Mouse (Mus musculus) midbrain, embryonic 15.5 days (tissue): ENCODE measurements around the gene Dusp13. TPM values are rescaled to one million over a fixed set of nuclear protein-coding genes. Genes with fewer than 3 reads are reported as not detected.

ENCODE experiments used
- ATAC-seq: fragments of 200-750 bp; cut with Nextera tagmentation; replicated peaks from 2 replicates; pipeline ENCODE4 v1.8.0; 2017; ENCODE audit warnings: moderate TSS enrichment
- H3K27ac ChIP-seq: fragments of 300-500 bp; sonication (generic); 2 replicates; pipeline ENCODE4 v1.5.1; 2015; ENCODE audit warnings: mild to moderate bottlenecking, inconsistent platforms
- H3K27me3 ChIP-seq: fragments of 300-500 bp; sonication (generic); replicated peaks from 2 replicates; pipeline ENCODE4 v1.6.1; 2015; ENCODE audit warnings: inconsistent platforms
- H3K36me3 ChIP-seq: fragments of 300-500 bp; sonication (generic); replicated peaks from 2 replicates; pipeline ENCODE4 v1.6.1; 2015; ENCODE audit warnings: inconsistent platforms
- H3K4me1 ChIP-seq: fragments of 300-500 bp; sonication (generic); 2 replicates; pipeline ENCODE4 v1.6.1; 2015; ENCODE audit warnings: inconsistent platforms
- H3K4me2 ChIP-seq: fragments of 300-500 bp; sonication (generic); 2 replicates; pipeline ENCODE4 v1.6.1; 2015; ENCODE audit warnings: inconsistent platforms, mild to moderate bottlenecking, moderate library complexity
- H3K4me3 ChIP-seq: fragments of 300-500 bp; sonication (generic); 2 replicates; pipeline ENCODE4 v1.5.1; 2015; ENCODE audit warnings: mild to moderate bottlenecking, inconsistent platforms
- H3K9ac ChIP-seq: fragments of 300-500 bp; sonication (generic); 2 replicates; pipeline ENCODE4 v1.6.1; 2015; ENCODE audit warnings: mild to moderate bottlenecking, inconsistent platforms
- H3K9me3 ChIP-seq: fragments of 300-500 bp; sonication (generic); 2 replicates; pipeline ENCODE4 v1.6.1; 2016; ENCODE audit warnings: inconsistent platforms
- WGBS: fragments of 180-500 bp; shearing (Covaris S2); methylation state at CpG from one replicate; pipeline ENCODE4 v1.1.7; 2015; ENCODE audit warnings: mixed read lengths; 5-methylcytosine and 5-hydroxymethylcytosine counted together
- polyA plus RNA-seq: library from polyadenylated mRNA; unstranded; fragments of >200 nt; fragmentation: Nextera tagmentation; extraction: Ambion mirVana; gene quantifications from 2 replicates; pipeline ENCODE4 v1.2.1, GENCODE M21; 2015

Gene Dusp13
- polyA plus RNA-seq, 1 experiment from 2014 or later, result not detected

DNA sequence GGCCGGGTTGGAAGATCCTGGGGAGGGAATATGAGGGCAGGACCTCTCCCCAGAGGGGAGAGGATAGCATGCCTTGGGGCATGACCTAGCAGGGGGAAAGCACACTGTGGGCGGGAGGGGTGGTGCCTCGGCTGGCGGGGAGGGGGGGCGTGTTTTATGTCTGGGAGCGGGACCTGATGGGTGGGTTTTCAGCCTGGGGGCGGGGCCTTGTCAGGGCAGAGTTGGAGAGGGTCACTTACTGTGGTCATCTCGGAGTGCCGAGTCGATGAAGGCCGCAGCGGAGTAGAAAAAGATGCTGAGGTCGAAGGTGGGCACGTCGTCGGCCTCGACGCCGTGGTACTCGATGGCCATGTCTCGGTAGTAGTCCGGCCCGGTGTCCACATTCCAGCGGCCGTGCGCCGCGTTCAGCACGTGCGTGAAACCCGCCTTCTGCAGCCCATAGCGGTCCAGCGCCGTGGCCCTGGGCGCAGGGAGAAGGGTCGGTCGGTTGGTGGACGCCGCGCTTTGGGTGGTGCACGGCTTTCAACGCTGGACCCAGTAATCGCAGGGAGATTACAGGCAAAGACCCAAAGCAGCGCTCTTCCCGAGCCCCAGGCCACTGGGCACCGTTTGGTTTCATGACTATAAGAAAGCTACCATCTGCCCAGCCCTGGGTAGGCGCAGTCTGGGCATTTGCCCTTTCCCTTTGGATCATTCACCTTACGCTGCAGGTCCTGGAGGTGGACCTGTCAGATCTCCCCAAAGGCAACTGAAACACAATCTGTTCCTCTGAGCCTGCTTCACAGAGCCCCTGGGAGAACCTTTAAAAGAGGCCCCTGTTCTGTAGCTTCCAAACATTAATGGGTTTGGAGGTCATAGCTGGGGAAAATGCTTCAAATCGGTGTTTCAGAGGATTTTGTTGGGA is 64.4 kb downstream of the Dusp13 start:
- WGBS, result 10% methylated on average over 49 of the region's 49 CpGs
- ATAC-seq, result no peak; the same call in 1 of the 2 replicates
- Histone ChIP-seq H3K36me3 (no peaks in the 10 kb centered on the region), H3K4me1 (peaks cover 15% of the 10 kb centered on the region; the same call in 1 of the 2 replicates), H3K27me3 (peaks cover 14% of the 10 kb centered on the region), H3K4me2 (peak overlapping the region; percentile 54), H3K27ac (no peak overlapping the region), H3K9me3 (no peaks in the 10 kb centered on the region), H3K9ac (peak overlapping the region; percentile 12; the same call in 1 of the 2 replicates), H3K4me3 (peak overlapping the region; percentile 29)

- H3K9me3 ChIP-seq, result no peaks in the 10 kb centered on the region
- H3K27me3 ChIP-seq, result peaks cover 14% of the 10 kb centered on the region
- H3K4me2 ChIP-seq, result no peak overlapping the region
- ATAC-seq, result no peak
- H3K4me1 ChIP-seq, result peaks cover 15% of the 10 kb centered on the region; the same call in 1 of the 2 replicates
- H3K27ac ChIP-seq, result no peak overlapping the region
- no peak overlapping the region for H3K9ac ChIP-seq
- 91% methylated on average over 10 of the region's 10 CpGs for WGBS
- H3K4me3 ChIP-seq, result no peak overlapping the region
- no peaks in the 10 kb centered on the region for H3K36me3 ChIP-seq
Observed at GRCm38 (mm10) chr14:21685411-21686146, 65.4 kb downstream of the Dusp13 start.

GRCm38 (mm10) chr14:21683834-21684233 is 67.1 kb downstream of the Dusp13 start:
- Histone ChIP-seq H3K9ac (no peak overlapping the region), H3K9me3 (no peaks in the 10 kb centered on the region), H3K4me3 (no peak overlapping the region), H3K27me3 (peaks cover 14% of the 10 kb centered on the region), H3K4me1 (peaks cover 24% of the 10 kb centered on the region), H3K27ac (no peak overlapping the region), H3K36me3 (no peaks in the 10 kb centered on the region), H3K4me2 (no peak overlapping the region)
- 73% methylated on average over 4 of the region's 4 CpGs for WGBS
- no peak for ATAC-seq

Other genes starting within 250 kb of the Dusp13 start
- gene Dupd1, start 36.6 kb downstream of the Dusp13 start, polyA plus RNA-seq, result 0.15 TPM in 1 of 2 replicates, not detected in the other
- 22.2 and 22.5 TPM in 2 replicates for gene Samd8, start 650 bp downstream of the Dusp13 start, polyA plus RNA-seq
- gene Vdac2, start 74.1 kb upstream of the Dusp13 start, polyA plus RNA-seq, result 265 and 272 TPM in 2 replicates
- gene Comtd1, start 97.8 kb upstream of the Dusp13 start, polyA plus RNA-seq, result 52.3 and 54.4 TPM in 2 replicates
- gene Zfp503, start 238.4 kb upstream of the Dusp13 start, polyA plus RNA-seq, result 5.8 and 5.9 TPM in 2 replicates